Mouse (Mus musculus): ENCODE results near the gene Entpd4b. TPM values are rescaled to one million over a fixed set of nuclear protein-coding genes. Genes with fewer than 3 reads are reported as not detected.

The Entpd4b gene
- polyA plus RNA-seq, 1 experiment from 2014 or later = 8.8 TPM

Other genes with a start within 250 kb of the Entpd4b start
- 0.43 TPM in 1 of 2 replicates, not detected in the other for gene Gm16867, start 52.1 kb upstream of the Entpd4b start, polyA plus RNA-seq (2016; fragmentation: Nextera tagmentation; extraction: Ambion mirVana)
- gene Gm27179, start 42.9 kb upstream of the Entpd4b start, polyA plus RNA-seq (2016; fragmentation: Nextera tagmentation; extraction: Ambion mirVana) = not detected in 2 replicates